Comparison of ENCODE assay signal across 8 mouse cellular contexts in the genomic region with DNA sequence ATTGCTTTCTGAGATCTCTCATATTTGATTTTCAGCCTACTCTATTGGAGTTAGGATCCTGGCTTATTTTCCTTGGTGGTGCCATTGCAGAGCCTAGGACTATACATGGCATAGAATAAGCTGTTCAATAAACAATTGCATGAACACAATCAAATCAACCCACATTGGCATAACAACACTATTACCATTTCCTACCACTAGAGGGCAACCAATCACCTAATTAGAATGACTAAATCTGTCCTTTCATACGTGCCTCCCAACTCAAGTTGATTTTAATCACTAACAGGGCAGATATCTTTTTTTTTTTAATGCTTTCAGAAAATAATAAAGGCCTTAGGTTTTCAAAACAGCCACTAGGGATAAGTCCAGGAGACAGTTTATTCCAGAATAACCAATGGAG.
A peak's percentile ranks its signal among the peaks of the same experiment; 100 is the strongest.
DNase-seq lines count a peak whose midpoint lies in the region; TF ChIP-seq lines count a peak whose summit lies in the region.

No protein-coding gene starts in this region.

- DNase-seq in heart, adult 2 months, result no peak
- no peak for DNase-seq in heart, postnatal 25 days (ENCODE audit: low spot score)
- peak; percentile 18 for DNase-seq in thymus, adult 2 months
- DNase-seq in thymus, postnatal 36 days, result no peak
- peak; percentile 87 for DNase-seq in embryo, embryonic 10.5 days (ENCODE audit: low spot score)
- DNase-seq in lung, postnatal 36 days, result peak; percentile 84
- DNase-seq in right cerebral cortex, adult 18-20 months, result no peak
- no peak for DNase-seq in right cerebral cortex, postnatal 14 days

- no peak overlapping the region for H3K27ac ChIP-seq in heart, adult 2 months
- no peak overlapping the region for H3K27ac ChIP-seq in thymus, adult 2 months (ENCODE audit: control insufficient read depth, insufficient read depth, low read length)

- 0% methylated on average over 1 of the region's 1 CpGs for WGBS in heart, adult 2 months
- 5% methylated on average over 1 of the region's 1 CpGs for WGBS in thymus, adult 2 months

- no peak overlapping the region for H3K9ac ChIP-seq in heart, adult 2 months (ENCODE audit: low read depth, low read length)

- no peak for TF ChIP-seq EP300 in heart, adult 2 months (IDR thresholded peaks at IDR 0.05; ENCODE audit: insufficient read depth, low read depth, low read length)

- intact Hi-C loops in heart, adult 2 months (cut with DNase I), result loop anchor here (1.0 to 10.0 kb wide), 2 partner anchors 124 to 624 kb away; no protein-coding TSS in a partner anchor
- intact Hi-C loops in heart, postnatal 25 days (cut with DNase I), result loop anchor here (1.0 to 5.0 kb wide), 3 partner anchors 124 to 748 kb away; no protein-coding TSS in a partner anchor

- H3K4me1 ChIP-seq in heart, adult 2 months (ENCODE audit: control insufficient read depth, insufficient read depth, low read length), result peaks cover 2% of the 10 kb centered on the region; the same call in 1 of the 2 replicates
- H3K4me1 ChIP-seq in thymus, adult 2 months (replicated peaks; ENCODE audit: control insufficient read depth, insufficient read depth, low read length), result 0 out of 2 replicates have a peak, but pooled peaks cover 2% of the 10 kb centered on the region

- no peaks in the 10 kb centered on the region for H3K79me2 ChIP-seq in heart, adult 2 months (replicated peaks; ENCODE audit: control insufficient read depth, insufficient read depth, low read length)

- no peak for TF ChIP-seq POLR2A in heart, adult 2 months (IDR thresholded peaks at IDR 0.05; ENCODE audit: insufficient read depth, low read depth, low read length)
- TF ChIP-seq POLR2A in thymus, adult 2 months (IDR thresholded peaks at IDR 0.05; ENCODE audit: control insufficient read depth, extremely low read depth, insufficient read depth, low read length, poor library complexity), result no peak

- H3K36me3 ChIP-seq in heart, adult 2 months (ENCODE audit: control insufficient read depth, insufficient read depth, low read length), result no peaks in the 10 kb centered on the region
- no peaks in the 10 kb centered on the region for H3K36me3 ChIP-seq in thymus, adult 2 months (ENCODE audit: control insufficient read depth, insufficient read depth, low read length)

- H3K4me3 ChIP-seq in heart, adult 2 months, result no peak overlapping the region
- no peak overlapping the region for H3K4me3 ChIP-seq in thymus, adult 2 months (ENCODE audit: control insufficient read depth, insufficient read depth, low read length)

- peaks cover 3% of the 10 kb centered on the region for H3K27me3 ChIP-seq in heart, adult 2 months (ENCODE audit: control insufficient read depth, insufficient read depth, low read length)
- no peaks in the 10 kb centered on the region for H3K27me3 ChIP-seq in thymus, adult 2 months (ENCODE audit: control insufficient read depth, insufficient read depth, low read length)

- peak; percentile 95 for TF ChIP-seq CTCF in heart, adult 2 months (IDR thresholded peaks at IDR 0.05)
- TF ChIP-seq CTCF in thymus, adult 2 months (IDR thresholded peaks at IDR 0.05; ENCODE audit: borderline replicate concordance, control insufficient read depth, extremely low read depth, insufficient read depth, low read length, poor library complexity), result no peak

Comparison
In these comparisons a context has a peak if more than half of its experiments do, and no peak if none do; other contexts are left out.
1. DNase-seq: peak in thymus, adult 2 months (single experiment), embryo, embryonic 10.5 days (single experiment) and lung, postnatal 36 days (single experiment); none in heart, adult 2 months (0 of 2), heart, postnatal 25 days (single experiment), thymus, postnatal 36 days (0 of 2), right cerebral cortex, adult 18-20 months (single experiment) and right cerebral cortex, postnatal 14 days (single experiment).